Mouse (Mus musculus): ENCODE results near the gene Chid1.
"Not testable (repeated sequence)": the region's sequence is repeated elsewhere in the genome, so short reads cannot be mapped to it uniquely, and the experiment has no call there.

The Chid1 gene

DNA sequence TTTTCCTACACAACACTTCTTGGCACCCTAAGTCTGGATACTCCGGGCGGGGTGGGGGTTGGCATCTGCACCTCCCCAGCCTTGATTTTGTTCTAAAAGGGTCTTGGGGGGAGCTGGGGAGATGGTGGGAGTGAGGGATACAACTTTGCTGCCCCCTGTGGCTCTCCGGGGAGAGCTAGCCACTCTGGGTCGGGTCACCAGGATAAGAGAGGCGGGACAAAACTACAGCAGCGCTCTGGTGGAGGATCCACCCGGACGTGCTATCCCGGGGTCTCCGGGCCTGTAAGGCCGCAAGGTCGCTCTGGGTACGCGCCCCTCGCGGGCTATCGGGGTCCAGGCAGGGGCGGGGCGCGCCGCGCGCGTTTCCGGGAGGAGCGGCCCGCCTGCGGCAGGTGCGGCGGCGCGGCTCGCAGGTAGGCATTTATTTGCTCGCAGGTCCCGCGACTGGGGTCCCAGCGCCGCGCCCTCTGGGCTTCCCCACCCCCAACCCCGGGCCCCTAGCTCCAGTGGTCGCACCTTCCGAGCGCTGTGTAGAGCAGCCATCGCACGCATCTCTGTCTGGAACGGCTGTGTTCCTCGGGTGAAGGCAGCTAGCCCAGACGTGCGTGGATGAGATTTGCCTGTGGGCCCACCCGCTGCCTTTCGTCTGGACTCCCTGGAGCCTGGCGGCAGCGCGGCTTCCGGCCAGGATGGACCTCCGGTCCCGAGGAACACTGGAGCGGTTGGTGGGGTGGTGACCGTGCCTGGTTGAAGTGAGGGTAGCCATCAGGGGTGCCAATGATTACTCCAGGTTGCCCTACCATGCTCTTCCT, 77.9 kb downstream of the Chid1 start:
- no peak for DNase-seq (ENCODE audit: low read depth, low spot score)

DNA sequence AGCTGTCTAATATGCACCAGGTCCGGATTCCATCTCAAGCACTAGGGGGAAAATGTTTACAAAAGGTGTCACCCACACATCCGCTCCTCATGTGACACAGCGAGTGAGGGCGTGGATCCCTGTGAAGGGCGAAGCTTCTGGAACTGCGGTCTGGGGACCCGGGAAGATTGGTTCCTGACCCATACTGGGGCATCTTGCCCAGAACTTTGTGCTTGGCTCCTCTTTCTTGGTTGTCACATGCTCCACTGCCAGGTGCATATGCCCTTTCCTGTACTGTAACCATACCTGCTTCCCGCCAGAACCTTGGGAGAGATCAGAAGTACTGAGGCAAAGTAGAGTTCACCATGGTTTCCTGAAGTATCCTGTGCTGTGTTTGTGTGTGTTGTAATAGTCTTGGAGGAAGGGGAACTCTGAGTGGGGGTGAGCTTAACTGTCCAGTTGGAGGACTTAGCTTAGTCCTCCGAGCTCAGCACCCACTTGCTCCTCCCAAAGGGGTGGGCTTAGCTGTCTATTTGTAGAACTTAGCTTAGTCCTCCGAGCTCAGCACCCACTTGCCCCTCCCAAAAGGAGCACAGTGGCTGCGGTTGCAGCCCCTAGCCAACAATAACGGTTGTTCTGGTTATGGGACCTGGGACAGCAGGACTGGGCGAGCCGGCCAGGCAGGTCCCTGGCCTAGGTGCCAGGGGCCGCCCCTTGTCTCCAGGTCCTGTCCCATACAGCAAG, 79.1 kb downstream of the Chid1 start, which contains the start of gene Cracr2b:
Cracr2b (plus strand) TSS at position 704 of the 723 bp plus-strand sequence.
- no peak for DNase-seq (ENCODE audit: low read depth, low spot score)

DNA sequence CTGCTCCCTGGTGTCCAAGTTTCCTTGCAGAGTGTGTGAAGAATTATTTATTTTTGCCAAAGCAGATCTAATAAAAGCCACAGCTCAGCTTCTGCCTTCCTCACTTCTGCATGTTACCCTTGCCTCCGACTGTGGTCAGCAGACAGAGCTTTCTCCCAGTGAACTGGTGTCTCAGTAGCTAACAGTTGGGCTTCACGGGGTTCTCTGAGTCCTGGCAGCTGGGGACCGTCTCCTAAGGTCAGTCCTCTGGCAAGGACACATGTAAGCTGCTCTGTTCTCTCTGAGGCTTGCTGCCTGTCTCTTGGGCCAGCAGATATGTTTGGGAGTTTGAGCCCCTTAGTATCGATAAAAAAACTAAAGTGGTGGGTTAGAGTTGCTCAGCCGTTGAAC, 79.7 kb downstream of the Chid1 start:
- no peak for DNase-seq (ENCODE audit: low read depth, low spot score)

DNA sequence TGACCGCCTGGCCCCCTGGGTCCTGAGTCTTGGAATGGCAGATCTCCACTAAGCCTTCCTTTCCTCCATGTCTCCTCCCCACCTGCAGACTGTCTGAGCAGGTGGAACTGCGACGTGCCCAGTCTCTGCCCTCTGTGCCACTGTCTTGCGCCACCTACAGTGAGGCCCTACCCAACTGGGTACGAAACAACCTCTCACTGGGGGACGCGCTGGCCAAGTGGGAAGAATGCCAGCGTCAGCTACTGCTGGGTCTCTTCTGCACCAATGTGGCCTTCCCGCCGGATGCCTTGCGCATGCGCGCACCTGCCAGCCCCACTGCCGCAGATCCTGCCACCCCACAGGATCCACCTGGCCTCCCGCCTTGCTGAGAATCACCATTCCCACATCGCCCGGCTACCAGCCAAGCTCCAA, 80.4 kb downstream of the Chid1 start:
- DNase-seq (ENCODE audit: low read depth, low spot score): no peak

DNA sequence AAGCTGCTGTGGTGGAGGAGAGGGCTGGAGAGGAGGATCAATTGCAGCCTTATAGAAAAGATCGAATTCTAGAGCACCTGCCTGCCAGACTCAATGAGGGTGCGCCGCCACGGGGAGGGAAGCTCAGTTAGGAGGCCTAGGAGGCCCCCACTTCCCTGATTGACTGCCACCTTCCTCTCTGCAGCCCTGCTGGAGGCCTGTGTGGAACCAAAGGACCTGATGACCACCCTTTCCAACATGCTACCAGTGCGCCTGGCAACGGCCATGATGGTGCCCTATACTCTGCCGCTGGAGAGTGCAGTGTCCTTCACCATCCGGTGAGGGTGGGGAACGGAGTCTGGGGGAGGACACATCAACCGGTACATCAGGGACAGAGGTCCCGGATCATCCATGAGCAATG, 81.0 kb downstream of the Chid1 start:
- DNase-seq (ENCODE audit: low read depth, low spot score): no peak

DNA sequence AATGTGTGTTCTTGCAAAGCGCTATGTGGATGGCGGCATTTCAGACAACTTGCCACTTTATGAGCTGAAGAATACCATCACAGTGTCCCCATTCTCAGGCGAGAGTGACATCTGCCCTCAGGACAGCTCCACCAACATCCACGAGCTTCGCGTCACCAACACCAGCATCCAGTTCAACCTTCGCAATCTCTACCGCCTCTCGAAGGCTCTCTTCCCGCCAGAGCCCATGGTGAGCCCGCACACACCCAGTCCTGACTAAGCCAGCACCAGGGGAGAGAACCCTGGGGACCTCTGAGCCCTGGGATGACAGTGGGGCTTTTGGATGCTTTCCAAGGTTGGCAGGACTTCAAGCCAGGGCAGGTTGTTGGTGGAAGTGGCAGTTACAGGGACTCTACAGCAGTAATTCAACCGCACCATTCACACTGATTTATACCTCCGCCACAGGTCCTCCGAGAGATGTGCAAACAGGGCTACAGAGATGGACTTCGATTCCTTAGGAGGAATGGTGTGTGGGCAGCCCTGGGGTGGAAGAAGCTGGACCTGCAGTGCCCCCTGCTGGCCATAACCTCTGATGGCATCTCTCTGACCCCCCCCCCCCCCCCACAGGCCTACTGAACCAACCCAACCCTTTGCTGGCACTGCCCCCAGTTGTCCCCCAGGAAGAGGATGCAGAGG, 81.5 kb downstream of the Chid1 start:
- peak; percentile 68 for DNase-seq (ENCODE audit: low read depth, low spot score)

DNA sequence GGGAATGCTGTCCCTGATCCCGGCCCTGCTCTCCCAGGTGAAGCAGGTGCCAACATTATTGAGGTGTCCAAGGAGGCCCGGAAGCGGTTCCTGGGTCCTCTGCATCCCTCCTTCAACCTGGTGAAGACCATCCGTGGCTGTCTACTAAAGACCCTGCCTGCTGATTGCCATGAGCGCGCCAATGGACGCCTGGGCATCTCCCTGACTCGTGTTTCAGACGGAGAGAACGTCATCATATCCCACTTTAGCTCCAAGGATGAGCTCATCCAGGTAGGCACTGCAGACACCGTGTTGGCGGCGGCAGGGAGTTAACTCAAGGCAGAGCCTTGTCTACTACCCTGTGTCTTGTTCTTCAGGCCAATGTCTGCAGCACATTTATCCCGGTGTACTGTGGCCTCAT, 82.4 kb downstream of the Chid1 start:
- DNase-seq (ENCODE audit: low read depth, low spot score): no peak

DNA sequence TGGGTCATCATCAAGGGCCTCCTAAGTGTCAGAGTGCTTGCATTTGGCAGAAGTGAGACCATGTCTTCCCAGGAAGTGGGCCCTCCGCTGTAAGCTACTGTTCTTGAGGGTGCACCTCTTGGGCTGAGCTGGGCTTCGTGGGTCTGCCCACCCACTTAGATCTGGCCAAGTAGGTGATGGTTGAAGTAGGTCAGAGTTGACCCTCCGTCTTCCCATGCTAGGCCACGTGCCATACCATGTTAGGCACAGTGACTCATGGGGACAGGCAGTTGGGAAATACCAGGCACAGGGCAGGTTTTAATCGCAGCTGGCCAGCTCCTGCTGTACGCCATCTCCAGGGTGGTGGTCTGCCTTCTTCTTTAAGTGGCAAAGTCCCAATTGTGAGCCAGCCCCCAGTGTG, 82.9 kb downstream of the Chid1 start:
- DNase-seq (ENCODE audit: low read depth, low spot score): peak; percentile 55

DNA sequence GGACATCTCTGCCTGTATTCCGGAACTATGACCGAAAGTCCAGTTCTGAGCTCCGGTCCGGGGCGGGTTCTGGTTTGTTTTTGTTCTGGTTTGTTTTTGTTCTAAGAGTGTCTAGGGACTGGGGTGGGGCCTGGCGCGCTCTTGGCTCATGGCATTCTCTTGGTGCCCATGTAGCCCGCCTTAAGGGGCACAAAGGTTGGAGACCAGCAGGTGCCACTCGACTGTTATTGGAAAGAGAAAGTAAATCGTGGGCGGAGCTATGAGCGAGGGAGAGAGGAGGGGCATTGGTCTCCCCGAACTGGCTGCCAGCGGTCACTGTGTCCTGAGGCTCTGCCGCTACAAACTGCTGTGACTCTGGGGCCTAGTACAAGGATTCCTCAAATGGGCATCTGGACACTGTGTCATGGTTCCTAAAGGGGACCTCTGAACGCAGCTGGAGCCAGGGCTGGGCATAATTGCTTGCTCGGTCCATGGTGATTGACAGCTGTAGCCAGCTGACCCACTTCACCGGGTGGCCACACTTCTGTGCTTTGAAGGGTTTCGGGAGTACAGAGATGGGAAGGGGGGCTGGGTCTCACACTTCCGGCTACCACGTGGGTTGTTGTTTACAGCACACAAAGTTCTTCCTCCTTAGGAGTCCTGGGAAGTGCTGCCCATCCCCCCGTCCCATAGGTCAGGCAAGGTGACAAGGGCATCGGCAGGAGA, 83.9 kb downstream of the Chid1 start:
- peak; percentile 79 for DNase-seq (ENCODE audit: low read depth, low spot score)

DNA sequence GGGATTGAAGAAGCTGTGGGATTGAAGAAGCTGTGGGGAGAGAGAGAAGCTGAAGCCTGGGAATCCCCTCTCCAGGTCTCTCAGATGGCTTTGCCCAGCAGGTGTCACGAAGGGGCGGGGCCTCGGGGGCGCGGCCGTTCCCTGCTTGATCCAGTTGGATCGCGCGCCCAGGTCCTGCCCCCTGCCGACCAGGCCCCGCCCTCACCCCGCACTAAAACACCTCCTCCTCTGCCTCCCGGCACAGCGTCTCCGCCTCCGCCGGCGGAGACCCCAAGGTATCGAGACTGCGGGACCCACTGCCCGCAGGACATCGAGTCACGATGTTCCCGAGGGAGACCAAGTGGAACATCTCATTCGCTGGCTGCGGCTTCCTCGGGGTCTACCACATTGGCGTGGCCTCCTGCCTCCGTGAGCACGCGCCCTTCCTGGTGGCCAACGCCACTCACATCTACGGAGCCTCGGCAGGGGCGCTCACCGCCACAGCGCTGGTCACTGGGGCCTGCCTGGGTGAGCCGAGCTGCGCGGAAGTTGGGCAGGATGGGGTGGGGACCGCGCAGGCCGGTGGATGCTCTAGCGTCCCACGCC, 84.6 kb downstream of the Chid1 start, which contains the start of gene Pnpla2:
Pnpla2 (plus strand) TSS at position 232 of the 585 bp plus-strand sequence.
- DNase-seq (ENCODE audit: low read depth, low spot score): peak; percentile 83

DNA sequence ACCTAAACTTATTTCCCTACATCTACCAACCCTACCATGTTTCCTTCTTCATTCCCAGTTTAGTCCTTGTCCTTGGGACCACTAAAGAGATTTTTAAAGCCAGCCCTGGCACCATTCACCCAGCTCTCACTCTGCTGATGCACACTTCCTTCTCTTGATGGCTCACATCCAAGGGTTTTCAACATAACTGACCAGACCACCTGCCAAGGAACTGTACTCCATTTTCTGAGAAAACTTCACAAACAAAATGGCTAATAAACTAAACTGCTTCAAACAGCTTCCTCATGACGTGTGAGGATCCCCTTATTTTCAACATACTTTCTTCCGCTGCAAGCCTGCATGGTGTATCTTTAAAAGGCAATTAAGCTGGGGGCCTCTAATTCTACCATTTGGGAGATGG, 86.0 kb downstream of the Chid1 start:
- DNase-seq (ENCODE audit: low read depth, low spot score): no peak

DNA sequence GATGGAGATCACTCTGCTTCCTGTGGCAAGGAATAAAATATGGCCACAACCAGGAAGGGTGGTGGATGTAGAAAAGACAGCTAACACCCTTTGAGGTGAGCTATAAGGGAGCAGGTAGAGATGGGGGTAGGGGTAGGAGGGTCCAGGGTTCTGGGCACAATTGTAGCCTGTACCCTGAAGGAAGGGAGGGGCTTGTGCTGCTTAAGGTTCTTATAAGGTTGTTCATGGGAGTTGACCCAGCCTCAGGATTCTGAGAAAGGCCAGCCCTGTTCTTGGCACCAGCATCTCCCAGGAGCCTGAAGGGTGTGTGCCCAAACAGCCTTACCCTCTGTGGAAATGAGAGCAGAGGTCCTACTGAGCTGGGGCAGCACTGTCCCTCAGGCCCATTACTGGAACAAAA, 87.7 kb downstream of the Chid1 start:
- no peak for DNase-seq (ENCODE audit: low read depth, low spot score)

DNA sequence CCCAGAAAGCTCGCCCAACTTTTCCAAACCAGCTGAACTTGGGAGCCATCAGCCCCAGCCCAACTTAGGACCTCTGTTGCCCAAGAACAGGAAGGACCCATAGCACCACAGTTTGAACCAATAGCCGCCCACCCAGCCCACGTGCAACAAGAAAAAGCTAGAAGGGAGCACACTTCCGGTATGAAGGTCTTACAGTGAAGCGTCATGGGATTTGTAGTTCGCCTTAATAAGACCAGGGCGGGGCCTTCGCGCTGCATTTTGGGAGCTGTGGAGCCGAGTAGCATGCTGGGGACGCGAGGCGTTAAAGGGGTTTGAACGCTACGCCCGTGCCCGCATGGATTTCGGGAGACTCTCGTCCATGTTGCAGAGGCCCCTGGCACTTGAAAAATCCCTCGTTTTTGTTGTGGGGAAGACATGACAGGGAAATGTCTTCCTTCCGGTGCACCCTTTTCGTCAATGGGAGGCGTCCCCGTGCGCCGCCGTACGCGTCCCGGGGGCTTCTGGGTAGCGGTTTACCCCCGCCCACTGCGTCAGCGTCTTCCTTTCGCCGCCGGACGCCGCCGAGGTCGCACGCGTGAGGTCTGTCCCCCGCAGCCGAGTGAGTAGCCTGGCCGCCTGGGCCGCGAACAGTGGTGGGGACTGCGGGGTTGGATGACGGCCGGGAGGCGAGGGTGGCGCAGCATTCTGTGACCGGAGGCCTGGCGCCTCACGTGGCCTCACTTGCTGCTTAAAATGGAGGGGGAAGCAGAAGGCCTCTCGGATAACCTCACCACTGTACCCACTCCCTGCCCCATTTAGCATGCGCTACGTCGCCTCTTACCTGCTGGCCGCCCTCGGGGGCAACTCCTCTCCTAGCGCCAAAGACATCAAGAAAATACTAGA, 92.3 kb downstream of the Chid1 start, which contains the start of gene Rplp2:
Rplp2 (plus strand) TSS at position 261 of the 882 bp plus-strand sequence.
- peak; percentile 96 for DNase-seq (ENCODE audit: low read depth, low spot score)

DNA sequence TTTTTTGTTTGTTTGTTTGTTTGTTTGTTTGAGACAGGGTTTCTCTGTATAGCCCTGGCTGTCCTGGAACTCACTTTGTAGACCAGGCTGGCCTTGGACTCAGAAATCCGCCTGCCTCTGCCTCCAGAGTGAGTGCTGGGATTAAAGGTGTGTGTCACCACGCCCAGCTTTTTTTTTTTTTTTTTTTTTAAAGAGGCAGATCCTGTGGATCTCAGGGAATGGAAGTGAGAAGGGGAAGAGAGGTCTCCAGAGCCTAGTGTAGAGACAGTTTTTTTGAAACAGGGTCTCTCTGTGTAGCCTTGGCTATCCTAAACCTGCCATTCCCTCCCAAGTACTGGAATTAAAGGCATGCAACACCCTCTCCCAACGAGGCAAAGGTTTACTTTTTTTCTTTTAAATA, 93.3 kb downstream of the Chid1 start:
- not testable (repeated sequence) for DNase-seq (ENCODE audit: low read depth, low spot score)

DNA sequence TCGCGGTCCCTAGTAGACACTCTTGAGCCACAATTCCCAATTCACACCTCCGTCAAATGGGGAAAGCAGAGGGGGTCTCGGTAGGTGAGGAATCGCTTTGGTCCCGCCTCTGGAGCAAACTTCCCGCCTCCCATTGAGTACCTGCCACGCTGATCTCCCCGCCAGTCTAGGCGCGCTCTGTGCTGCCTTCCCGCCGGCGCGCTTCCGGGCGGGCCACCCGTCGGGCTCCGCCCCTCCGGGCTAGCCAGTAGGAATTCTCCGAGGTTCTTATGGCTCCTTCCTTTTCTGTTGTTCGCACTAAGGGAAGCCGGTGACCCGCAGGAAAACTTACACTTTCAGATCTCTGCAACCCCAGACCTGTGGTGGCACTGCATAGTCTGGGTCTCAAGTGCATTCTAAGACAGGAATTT, 95.8 kb downstream of the Chid1 start, which contains the start of gene Pidd1:
Pidd1 (minus strand) TSS at position 198 of the 410 bp plus-strand sequence.
- peak; percentile 76 for DNase-seq (ENCODE audit: low read depth, low spot score)

Measured in 3T3-L1 (cell line).